Mouse (Mus musculus) small intestine, adult 2 months (tissue): ENCODE measurements around the gene Tfdp2. TPM values are rescaled to one million over a fixed set of nuclear protein-coding genes. Genes with fewer than 3 reads are reported as not detected.
"Not testable (repeated sequence)": the region's sequence is repeated elsewhere in the genome, so short reads cannot be mapped to it uniquely, and the experiment has no call there.

Experiments used
- H3K27ac ChIP-seq: fragments of 200-500 bp; 2 replicates; pipeline ENCODE4 v1.5.1; 2012; ENCODE audit warnings: low read depth, low read length, control low read depth, inconsistent platforms; ENCODE audit not compliant: insufficient read depth
- H3K27me3 ChIP-seq: fragments of 200-500 bp; 2 replicates; pipeline ENCODE4 v1.6.1; 2012; ENCODE audit warnings: mild to moderate bottlenecking, moderate library complexity, low read length, inconsistent platforms; ENCODE audit not compliant: control insufficient read depth, insufficient read depth
- H3K36me3 ChIP-seq: fragments of 200-500 bp; 2 replicates; pipeline ENCODE4 v1.6.1; 2012; ENCODE audit warnings: mild to moderate bottlenecking, low read length, control low read depth, inconsistent platforms; ENCODE audit not compliant: control insufficient read depth, insufficient read depth
- H3K4me1 ChIP-seq: fragments of 200-500 bp; 2 replicates; pipeline ENCODE4 v1.6.1; 2012; ENCODE audit warnings: low read length, inconsistent platforms, mixed read lengths; ENCODE audit not compliant: control insufficient read depth, insufficient read depth, insufficient read length
- H3K4me3 ChIP-seq: fragments of 200-500 bp; 2 replicates; pipeline ENCODE4 v1.5.1; 2012; ENCODE audit warnings: low read depth, mild to moderate bottlenecking, control low read depth, inconsistent platforms, low read length, moderate library complexity
- CTCF ChIP-seq: fragments of 200-500 bp; IDR thresholded peaks from 2 replicates; pipeline ENCODE4 v1.5.1; 2012; ENCODE audit warnings: low read depth, mild to moderate bottlenecking, control low read depth, inconsistent platforms, low read length, moderate library complexity, mixed read lengths; ENCODE audit not compliant: insufficient replicate concordance, insufficient read length; ENCODE audit errors: extremely low read depth
- POLR2A ChIP-seq: fragments of 200-500 bp; IDR thresholded peaks from 2 replicates; pipeline ENCODE4 v1.6.1; 2012; ENCODE audit warnings: low read depth, mild to moderate bottlenecking, control low read depth, inconsistent platforms, low read length, moderate library complexity
- WGBS: fragments of 180-500 bp; shearing (Covaris S2); methylation state at CpG from one replicate; pipeline ENCODE4 v1.1.7; 2018; 5-methylcytosine and 5-hydroxymethylcytosine counted together
- polyA plus RNA-seq: library from polyadenylated mRNA; depleted of rRNA; stranded (reverse); fragments of >200 nt; gene quantifications from 2 replicates; pipeline ENCODE4 v1.2.3, GENCODE M21; 2012

The Tfdp2 gene
- polyA plus RNA-seq, 1 experiment = 23.9 TPM

- TF ChIP-seq CTCF (no peak), POLR2A (no peak)
- Histone ChIP-seq H3K4me1 (no peaks in the 10 kb centered on the region), H3K4me3 (no peak overlapping the region), H3K36me3 (peaks cover 17% of the 10 kb centered on the region), H3K27ac (no peak overlapping the region), H3K27me3 (no peaks in the 10 kb centered on the region)
- 97% methylated on average over 3 of the region's 3 CpGs for WGBS
Measured at GRCm38 (mm10) chr9:96345750-96346149, 149.7 kb downstream of the Tfdp2 start.

DNA sequence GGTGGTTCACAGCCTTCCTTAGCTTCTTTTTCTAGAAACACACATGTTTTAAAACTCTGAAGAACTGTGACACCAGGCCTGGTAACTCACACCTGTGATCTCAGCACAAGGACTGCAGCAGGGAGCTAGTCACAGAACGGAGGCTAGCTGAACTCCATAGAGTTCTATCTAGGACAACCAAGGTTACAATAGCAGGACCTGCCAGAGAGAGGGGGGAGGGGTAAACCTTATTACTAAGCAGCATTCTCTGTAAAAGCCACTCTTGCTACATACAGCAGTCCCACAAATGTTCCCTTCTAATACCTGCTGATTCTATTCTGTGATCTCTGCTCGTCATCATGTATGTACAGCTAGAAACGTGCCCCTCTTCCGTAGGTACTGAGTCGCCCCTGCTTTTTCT lies 152.8 kb downstream of the Tfdp2 start:
- H3K27me3 ChIP-seq = no peaks in the 10 kb centered on the region
- TF ChIP-seq CTCF = no peak
- no peak for TF ChIP-seq POLR2A
- H3K27ac ChIP-seq = no peak overlapping the region
- peaks cover 2% of the 10 kb centered on the region for H3K4me1 ChIP-seq
- H3K36me3 ChIP-seq = peaks cover 5% of the 10 kb centered on the region; the same call in 1 of the 2 replicates
- H3K4me3 ChIP-seq = no peak overlapping the region
- 92% methylated on average over 5 of the region's 5 CpGs for WGBS

- H3K27ac ChIP-seq = no peak overlapping the region
- no peaks in the 10 kb centered on the region for H3K27me3 ChIP-seq
- TF ChIP-seq CTCF (peak; percentile 67; the same call in 1 of the 2 replicates), POLR2A (no peak)
- H3K4me3 ChIP-seq = no peak overlapping the region
- H3K4me1 ChIP-seq = peaks cover 2% of the 10 kb centered on the region
- 0 out of 2 replicates have a peak, but pooled peaks cover under 1% of the 10 kb centered on the region for H3K36me3 ChIP-seq
- WGBS = 38% methylated on average over 4 of the region's 4 CpGs
Measured at GRCm38 (mm10) chr9:96350010-96350409, 153.9 kb downstream of the Tfdp2 start.

- TF ChIP-seq CTCF = no peak
- no peak for TF ChIP-seq POLR2A
- Histone ChIP-seq H3K36me3 (no peaks in the 10 kb centered on the region), H3K4me1 (peaks cover 2% of the 10 kb centered on the region), H3K27me3 (no peaks in the 10 kb centered on the region), H3K4me3 (no peak overlapping the region), H3K27ac (no peak overlapping the region)
- 60% methylated on average over 3 of the region's 3 CpGs for WGBS
Measured at GRCm38 (mm10) chr9:96350476-96350875, 154.4 kb downstream of the Tfdp2 start.

DNA sequence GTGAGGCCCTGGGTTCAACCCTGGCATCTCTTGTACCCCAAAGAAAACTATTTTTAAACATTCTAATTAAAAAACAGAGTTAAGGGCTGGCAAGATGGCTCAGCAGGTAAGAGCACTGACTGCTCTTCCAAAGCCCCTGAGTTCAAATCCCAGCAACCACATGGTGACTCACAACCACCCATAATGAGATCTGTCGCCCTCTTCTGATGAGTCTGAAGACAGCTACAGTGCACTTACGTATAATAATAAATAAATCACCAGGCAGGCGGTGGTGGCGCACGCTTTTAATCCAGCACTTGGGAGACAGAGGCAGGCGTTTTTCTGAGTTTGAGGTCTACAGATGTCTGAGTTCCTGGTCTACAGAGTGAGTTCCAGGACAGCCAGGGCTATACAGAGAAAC lies 155.7 kb downstream of the Tfdp2 start:
- not testable (repeated sequence) for H3K4me1 ChIP-seq, H3K4me3 ChIP-seq, H3K36me3 ChIP-seq, H3K27ac ChIP-seq, H3K27me3 ChIP-seq
- WGBS = 93% methylated on average over 6 of the region's 6 CpGs

DNA sequence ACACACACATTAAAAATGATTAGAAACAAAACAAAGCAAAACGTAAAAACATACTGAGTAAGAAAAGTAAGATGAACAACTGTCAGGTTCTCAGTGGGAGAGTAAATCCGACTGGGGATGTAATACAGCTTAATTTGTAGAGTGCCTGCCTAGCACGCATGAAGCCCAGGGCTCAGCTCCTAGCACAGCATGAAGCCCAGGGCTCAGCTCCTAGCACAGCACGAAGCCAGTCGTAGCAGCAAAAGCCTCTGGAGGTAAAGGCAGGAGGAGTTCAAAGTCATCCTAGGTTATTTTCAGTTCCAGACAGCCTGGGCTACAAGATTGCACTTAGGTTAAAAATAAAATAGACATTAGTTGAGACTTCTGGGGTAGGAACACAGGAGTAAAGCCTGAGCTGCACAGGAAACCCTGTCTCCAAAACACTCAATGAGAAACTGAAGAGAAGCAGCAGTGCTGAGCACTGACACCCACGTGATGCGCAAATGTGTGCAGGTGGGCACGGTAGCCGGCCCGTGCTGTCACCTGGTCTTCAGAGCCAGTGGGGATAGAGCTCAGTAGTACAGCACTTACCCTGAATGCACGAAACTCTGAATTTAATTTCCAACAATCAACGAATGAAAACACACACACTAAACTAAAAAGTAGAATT lies 157.2 kb downstream of the Tfdp2 start:
- Histone ChIP-seq H3K27me3 (no peaks in the 10 kb centered on the region), H3K4me3 (no peak overlapping the region), H3K36me3 (no peaks in the 10 kb centered on the region), H3K27ac (no peak overlapping the region), H3K4me1 (peaks cover 2% of the 10 kb centered on the region)
- 90% methylated on average over 12 of the region's 12 CpGs for WGBS
- no peak for TF ChIP-seq POLR2A
- no peak for TF ChIP-seq CTCF

DNA sequence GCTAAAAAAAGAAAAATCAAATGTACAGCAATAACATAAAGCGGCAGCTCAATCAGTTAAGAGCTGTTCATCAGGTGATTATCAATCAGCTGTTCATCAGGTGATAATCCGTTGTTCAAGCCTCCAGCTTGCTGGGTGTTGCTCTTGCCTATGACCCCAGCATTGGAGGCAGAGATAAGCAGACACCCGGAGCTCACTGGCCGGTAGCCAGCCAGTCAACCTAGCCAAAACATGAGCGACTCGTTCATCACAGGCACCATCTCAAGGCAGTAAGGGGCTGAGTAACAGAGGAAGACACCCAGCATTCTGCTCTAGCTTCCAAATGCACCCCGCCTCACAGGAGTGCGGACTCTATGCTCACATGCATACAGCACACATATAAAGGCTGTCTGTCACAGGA lies 157.7 kb downstream of the Tfdp2 start:
- 31% methylated on average over 8 of the region's 8 CpGs for WGBS
- H3K36me3 ChIP-seq = no peaks in the 10 kb centered on the region
- no peak overlapping the region for H3K4me3 ChIP-seq
- TF ChIP-seq CTCF (no peak), POLR2A (no peak)
- H3K4me1 ChIP-seq = peaks cover 2% of the 10 kb centered on the region
- H3K27ac ChIP-seq = no peak overlapping the region
- H3K27me3 ChIP-seq = no peaks in the 10 kb centered on the region
